Mouse (Mus musculus): ENCODE data around the gene Efcab12.

- no peak for TF ChIP-seq GATA1 (IDR thresholded peaks at IDR 0.05; ENCODE audit: low read length)
- TF ChIP-seq TAL1 (IDR thresholded peaks at IDR 0.05; ENCODE audit: low read length) = no peak
Measured at GRCm38 (mm10) chr6:115791016-115791415, 47.2 kb downstream of the Efcab12 start.
